Mouse (Mus musculus): ENCODE data around the gene Piwil1.

- no peak for TF ChIP-seq USF1 (IDR thresholded peaks at IDR 0.05; ENCODE audit: low read depth, low read length)
- no peak for TF ChIP-seq RAD21 (IDR thresholded peaks at IDR 0.05; ENCODE audit: low read depth, low read length)
- no peak for TF ChIP-seq MAX (IDR thresholded peaks at IDR 0.05; ENCODE audit: low read length)
- no peak for TF ChIP-seq KAT2A (IDR thresholded peaks at IDR 0.05; ENCODE audit: insufficient replicate concordance, low read length)
- no peak for TF ChIP-seq POLR2A (IDR thresholded peaks at IDR 0.05; ENCODE audit: low read depth, low read length)
- no peak for TF ChIP-seq EP300 (IDR thresholded peaks at IDR 0.05; ENCODE audit: low read length)
Observed at GRCm38 (mm10) chr5:128660101-128660500, 42.2 kb upstream of the Piwil1 start.

Measured in CH12.LX (cell line).